Mouse (Mus musculus): ENCODE data around the gene Spata13. TPM values are rescaled to one million over a fixed set of nuclear protein-coding genes. Genes with fewer than 3 reads are reported as not detected.

Spata13 gene
- polyA plus RNA-seq, 1 experiment from 2014 or later, result 21.0 TPM

DNA sequence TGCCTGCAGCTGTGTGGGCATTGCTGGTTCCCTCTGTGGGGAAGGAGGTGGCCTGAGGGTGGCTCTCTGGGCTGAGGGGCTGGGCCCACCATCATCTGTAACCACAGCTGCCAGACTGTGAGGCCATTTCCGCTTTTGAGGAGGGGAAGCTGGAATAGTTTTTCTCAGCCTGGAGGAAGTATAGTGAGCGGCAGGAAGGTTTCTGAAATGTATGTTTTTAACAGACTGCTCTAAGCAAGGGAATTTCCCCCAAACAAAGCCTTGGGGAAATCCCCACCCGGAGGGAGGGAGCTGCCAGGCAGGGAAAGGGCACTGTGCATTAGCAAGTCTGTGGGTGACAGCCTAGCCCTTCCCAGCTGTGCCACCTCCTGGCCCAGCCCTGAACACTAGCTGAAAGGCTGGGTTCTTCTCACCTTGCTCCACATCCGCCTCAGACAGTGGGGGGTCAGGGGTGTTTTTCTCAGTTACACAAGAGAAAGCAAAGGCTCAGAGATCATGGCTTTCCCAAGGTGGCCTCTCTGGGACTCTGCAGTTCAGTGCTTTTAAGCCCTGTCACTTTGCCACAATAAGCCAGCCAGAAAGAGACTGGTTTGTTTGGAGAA lies 102.9 kb downstream of the Spata13 start:
- Histone ChIP-seq H3K9me3 (replicated peaks) (no peaks in the 10 kb centered on the region), H3K4me1 (replicated peaks) (peaks cover 91% of the 10 kb centered on the region), H3K9ac (peak overlapping the region; percentile 72), H3K36me3 (no peaks in the 10 kb centered on the region), H3K4me3 (peak overlapping the region; percentile 18), H3K27me3 (replicated peaks) (no peaks in the 10 kb centered on the region), H3K4me2 (peak overlapping the region; percentile 73), H3K27ac (ENCODE audit: poor library complexity, severe bottlenecking) (peak overlapping the region; percentile 95)
- 5% methylated on average over 4 of the region's 4 CpGs for WGBS
- ATAC-seq (ENCODE audit: insufficient number of reproducible peaks, low FRiP score), result peak; percentile 13; the same call in 1 of the 2 replicates

DNA sequence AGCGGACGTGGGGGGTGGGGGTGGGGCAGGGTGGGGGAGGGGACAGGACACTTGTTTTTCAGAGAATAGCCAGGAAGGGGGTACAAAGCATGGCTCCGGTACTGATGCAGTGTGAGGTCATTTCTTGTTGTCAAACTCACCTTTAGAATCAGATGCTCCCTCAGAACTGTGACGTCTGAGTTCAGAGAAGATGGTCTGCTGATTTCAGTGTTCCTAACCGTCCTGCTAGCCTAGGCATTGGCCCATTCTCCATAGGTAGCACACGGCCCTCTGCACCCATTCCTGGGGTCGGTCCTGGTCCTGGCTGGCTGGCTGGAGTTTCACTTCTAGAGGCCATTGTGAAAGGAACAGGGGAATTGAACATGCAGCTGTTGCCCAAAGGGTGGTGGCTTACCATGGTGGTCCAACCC lies 103.4 kb downstream of the Spata13 start:
- Histone ChIP-seq H3K27me3 (replicated peaks) (no peaks in the 10 kb centered on the region), H3K4me2 (peak overlapping the region; percentile 73), H3K9ac (peak overlapping the region; percentile 72), H3K4me3 (peak overlapping the region; percentile 18), H3K27ac (ENCODE audit: poor library complexity, severe bottlenecking) (peak overlapping the region; percentile 95), H3K9me3 (replicated peaks) (no peaks in the 10 kb centered on the region), H3K36me3 (no peaks in the 10 kb centered on the region), H3K4me1 (replicated peaks) (peaks cover 91% of the 10 kb centered on the region)
- 19% methylated on average over 7 of the region's 7 CpGs for WGBS
- ATAC-seq (ENCODE audit: insufficient number of reproducible peaks, low FRiP score), result no peak

DNA sequence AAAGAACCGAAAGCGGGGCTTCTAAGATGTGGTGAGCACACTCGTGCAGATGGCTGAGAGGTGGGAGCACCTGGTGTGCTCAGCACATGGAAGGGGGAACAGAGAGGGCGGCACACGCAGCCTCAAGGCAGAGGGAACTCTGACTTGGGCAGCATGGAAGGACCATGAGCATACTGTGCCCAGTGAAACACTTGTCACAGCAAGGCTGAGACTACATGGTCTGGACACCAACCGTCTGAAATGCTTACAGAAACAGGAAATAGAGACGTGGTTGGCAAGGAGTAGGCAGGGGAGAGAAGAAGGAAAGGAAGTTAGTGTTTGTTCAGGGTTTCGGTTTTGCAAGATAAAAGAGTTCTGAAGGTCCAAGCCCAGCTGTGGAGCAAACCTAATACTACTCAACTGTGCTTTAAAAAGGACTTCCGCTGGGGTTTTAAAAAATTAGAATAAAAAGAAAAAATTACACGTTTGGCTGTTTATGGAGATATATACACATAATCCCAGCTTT lies 104.7 kb downstream of the Spata13 start:
- 49% methylated on average over 10 of the region's 10 CpGs for WGBS
- H3K4me1 ChIP-seq (replicated peaks), result peaks cover 95% of the 10 kb centered on the region
- H3K27me3 ChIP-seq (replicated peaks), result no peaks in the 10 kb centered on the region
- no peaks in the 10 kb centered on the region for H3K36me3 ChIP-seq
- no peak for ATAC-seq (ENCODE audit: insufficient number of reproducible peaks, low FRiP score)
- no peak overlapping the region for H3K4me3 ChIP-seq
- no peak overlapping the region for H3K9ac ChIP-seq
- peak overlapping the region; percentile 95 for H3K27ac ChIP-seq (ENCODE audit: poor library complexity, severe bottlenecking)
- H3K4me2 ChIP-seq, result peak overlapping the region; percentile 27
- H3K9me3 ChIP-seq (replicated peaks), result no peaks in the 10 kb centered on the region

DNA sequence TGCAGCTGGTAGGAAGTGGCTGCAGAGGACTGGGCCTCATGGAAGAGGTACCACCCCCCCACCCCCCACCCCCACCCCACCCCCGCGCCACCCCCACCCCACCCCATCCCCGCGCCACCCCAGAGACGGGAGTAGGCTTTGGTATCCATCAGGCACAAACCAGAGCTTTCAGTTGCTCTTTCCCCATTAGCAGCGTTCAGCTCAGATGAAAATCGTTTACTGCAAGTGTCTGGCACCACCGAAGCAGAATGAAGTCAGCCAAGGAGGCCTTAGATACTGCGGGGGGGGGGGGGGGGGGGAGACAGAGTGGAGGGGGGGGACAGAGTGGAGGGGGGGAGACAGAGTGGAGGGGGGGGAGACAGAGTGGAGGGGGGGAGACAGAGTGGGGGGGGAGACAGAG lies 105.4 kb downstream of the Spata13 start:
- H3K27ac ChIP-seq (ENCODE audit: poor library complexity, severe bottlenecking), result peak overlapping the region; percentile 95
- WGBS, result 15% methylated on average over 4 of the region's 9 CpGs
- H3K4me3 ChIP-seq, result no peak overlapping the region
- H3K9me3 ChIP-seq (replicated peaks), result no peaks in the 10 kb centered on the region
- ATAC-seq (ENCODE audit: insufficient number of reproducible peaks, low FRiP score), result no peak
- H3K4me2 ChIP-seq, result peak overlapping the region; percentile 41
- no peaks in the 10 kb centered on the region for H3K27me3 ChIP-seq (replicated peaks)
- peaks cover 95% of the 10 kb centered on the region for H3K4me1 ChIP-seq (replicated peaks)
- H3K9ac ChIP-seq, result peak overlapping the region; percentile 57
- no peaks in the 10 kb centered on the region for H3K36me3 ChIP-seq

DNA sequence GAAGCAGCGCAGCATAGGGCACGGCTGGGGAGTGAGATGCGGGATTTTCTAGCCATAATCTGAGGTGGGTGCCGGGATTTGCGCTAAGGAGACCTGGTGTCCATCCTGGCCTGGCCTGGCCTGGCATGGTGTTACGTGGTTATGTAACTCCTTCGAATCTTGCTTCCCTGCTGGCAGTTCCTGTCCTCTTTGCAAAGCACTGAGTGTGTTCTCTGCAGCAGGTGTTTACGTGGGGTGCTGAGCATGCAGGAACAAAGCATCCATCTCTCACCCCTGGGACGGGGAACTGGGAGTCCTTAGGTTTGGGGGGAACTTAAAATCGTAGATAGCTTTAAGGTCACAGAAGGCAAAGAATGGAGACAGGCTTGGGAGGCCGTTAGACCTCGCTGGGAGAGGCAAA lies 105.8 kb downstream of the Spata13 start:
- 65% methylated on average over 12 of the region's 12 CpGs for whole genome bisulfite sequencing
- no peak for ATAC-seq (ENCODE audit: insufficient number of reproducible peaks, low FRiP score)
- H3K9ac ChIP-seq, result peak overlapping the region; percentile 45
- peak overlapping the region; percentile 95 for H3K27ac ChIP-seq (ENCODE audit: poor library complexity, severe bottlenecking)
- H3K4me2 ChIP-seq, result peak overlapping the region; percentile 41; the same call in 1 of the 2 replicates
- H3K9me3 ChIP-seq (replicated peaks), result no peaks in the 10 kb centered on the region
- no peaks in the 10 kb centered on the region for H3K27me3 ChIP-seq (replicated peaks)
- H3K4me3 ChIP-seq, result no peak overlapping the region
- H3K4me1 ChIP-seq (replicated peaks), result peaks cover 95% of the 10 kb centered on the region
- H3K36me3 ChIP-seq, result no peaks in the 10 kb centered on the region

DNA sequence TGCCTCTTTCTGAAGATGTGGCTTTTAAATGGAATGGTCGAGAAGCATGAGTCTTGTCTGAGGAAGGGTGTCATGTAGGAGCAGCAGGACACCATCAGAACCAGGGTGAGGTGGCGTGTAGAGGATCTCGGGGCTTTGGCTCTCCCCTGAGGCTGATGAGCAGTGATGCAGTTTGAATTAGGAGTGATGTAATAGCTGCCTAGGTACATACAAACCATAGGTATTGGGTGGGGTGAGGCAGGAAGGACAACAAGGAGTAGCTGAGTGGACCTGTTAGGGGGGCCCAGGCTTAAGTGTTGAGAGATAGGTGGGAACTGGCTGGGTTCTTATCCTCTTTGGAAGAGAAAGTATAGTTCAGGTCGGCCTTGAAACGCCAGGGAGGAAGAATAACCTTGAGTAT lies 106.7 kb downstream of the Spata13 start:
- H3K4me2 ChIP-seq, result no peak overlapping the region
- H3K4me1 ChIP-seq (replicated peaks), result peaks cover 95% of the 10 kb centered on the region
- WGBS, result 60% methylated on average over 5 of the region's 5 CpGs
- H3K36me3 ChIP-seq, result peaks cover 2% of the 10 kb centered on the region
- H3K4me3 ChIP-seq, result no peak overlapping the region
- H3K9me3 ChIP-seq (replicated peaks), result no peaks in the 10 kb centered on the region
- no peaks in the 10 kb centered on the region for H3K27me3 ChIP-seq (replicated peaks)
- H3K27ac ChIP-seq (ENCODE audit: poor library complexity, severe bottlenecking), result peak overlapping the region; percentile 95
- no peak for ATAC-seq (ENCODE audit: insufficient number of reproducible peaks, low FRiP score)
- peak overlapping the region; percentile 15; the same call in 1 of the 2 replicates for H3K9ac ChIP-seq

DNA sequence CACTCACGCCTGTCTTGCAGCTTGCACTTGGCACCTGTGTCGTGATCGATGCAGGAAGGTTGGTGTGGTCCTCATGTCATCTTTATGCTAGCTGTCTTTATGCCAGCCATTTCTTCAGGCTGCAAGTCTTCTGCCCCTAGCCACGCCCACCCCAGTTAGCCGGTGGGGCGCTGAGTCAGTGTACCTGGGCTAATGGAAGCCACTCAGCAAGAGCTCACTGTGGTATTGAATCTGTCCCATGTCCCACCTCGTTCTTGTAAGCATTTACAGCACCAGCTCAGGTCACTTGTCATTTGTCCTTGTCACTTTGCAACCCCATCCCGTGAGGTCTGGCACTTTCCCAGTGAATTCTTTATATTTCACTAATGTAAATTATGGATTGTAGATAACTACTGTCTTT lies 107.2 kb downstream of the Spata13 start:
- no peak overlapping the region for H3K4me3 ChIP-seq
- H3K9me3 ChIP-seq (replicated peaks), result no peaks in the 10 kb centered on the region
- peaks cover 93% of the 10 kb centered on the region for H3K4me1 ChIP-seq (replicated peaks)
- WGBS, result 51% methylated on average over 8 of the region's 8 CpGs
- H3K36me3 ChIP-seq, result peaks cover 7% of the 10 kb centered on the region
- peak overlapping the region; percentile 95 for H3K27ac ChIP-seq (ENCODE audit: poor library complexity, severe bottlenecking)
- no peaks in the 10 kb centered on the region for H3K27me3 ChIP-seq (replicated peaks)
- peak overlapping the region; percentile 22; the same call in 1 of the 2 replicates for H3K4me2 ChIP-seq
- peak overlapping the region; percentile 41; the same call in 1 of the 2 replicates for H3K9ac ChIP-seq
- ATAC-seq (ENCODE audit: insufficient number of reproducible peaks, low FRiP score), result no peak

DNA sequence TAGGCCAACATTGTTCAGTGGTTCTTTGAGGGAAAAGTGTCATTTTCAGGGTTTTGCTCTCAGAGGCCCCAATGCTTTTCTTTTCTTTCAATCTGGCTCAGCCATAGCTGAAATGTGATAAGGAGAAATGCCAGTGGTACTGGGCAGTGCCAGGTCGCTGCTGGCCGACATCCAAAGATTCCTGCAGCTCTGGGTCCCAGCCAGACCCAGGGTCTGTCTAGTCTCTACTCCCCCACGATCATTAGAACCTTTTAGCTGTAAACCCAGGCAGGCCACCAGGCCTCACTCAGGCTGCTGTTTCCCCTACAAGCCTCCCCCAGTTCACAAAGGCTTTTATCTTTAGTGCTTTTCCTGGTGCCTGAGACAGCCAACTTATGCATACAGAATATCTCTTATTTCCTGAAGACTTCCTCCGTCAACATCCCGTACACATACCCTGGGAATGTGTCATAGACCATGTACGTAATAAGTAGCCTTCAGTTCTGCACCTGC lies 107.7 kb downstream of the Spata13 start:
- H3K4me2 ChIP-seq, result peak overlapping the region; percentile 22
- H3K36me3 ChIP-seq, result peaks cover 12% of the 10 kb centered on the region
- peak overlapping the region; percentile 95 for H3K27ac ChIP-seq (ENCODE audit: poor library complexity, severe bottlenecking)
- ATAC-seq (ENCODE audit: insufficient number of reproducible peaks, low FRiP score), result peak; percentile 39; the same call in 1 of the 2 replicates
- WGBS, result 26% methylated on average over 6 of the region's 6 CpGs
- H3K9me3 ChIP-seq (replicated peaks), result no peaks in the 10 kb centered on the region
- no peak overlapping the region for H3K4me3 ChIP-seq
- H3K27me3 ChIP-seq (replicated peaks), result no peaks in the 10 kb centered on the region
- peak overlapping the region; percentile 41; the same call in 1 of the 2 replicates for H3K9ac ChIP-seq
- peaks cover 88% of the 10 kb centered on the region for H3K4me1 ChIP-seq (replicated peaks)

DNA sequence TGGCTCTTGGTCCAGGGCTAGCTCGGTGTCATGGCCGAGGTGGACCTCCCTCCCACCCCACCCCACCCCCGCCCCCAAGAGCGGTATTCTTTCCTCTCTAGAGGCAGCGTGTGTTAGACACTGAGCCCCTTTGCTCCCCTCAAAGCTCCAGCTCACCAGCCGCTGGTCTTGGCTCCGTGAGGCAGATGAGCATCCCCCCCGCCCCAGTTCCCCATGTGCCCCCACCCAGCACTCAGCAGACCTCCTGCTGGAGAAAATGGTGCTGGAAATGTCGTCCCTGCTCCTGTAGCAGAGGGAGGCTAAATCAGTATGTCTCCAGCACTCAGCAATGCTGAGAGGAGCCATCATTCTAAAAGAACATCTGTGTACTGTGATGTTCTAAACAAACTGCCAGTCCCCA lies 109.9 kb downstream of the Spata13 start:
- ATAC-seq (ENCODE audit: insufficient number of reproducible peaks, low FRiP score), result no peak
- H3K27ac ChIP-seq (ENCODE audit: poor library complexity, severe bottlenecking), result no peak overlapping the region; the same call in 1 of the 2 replicates

DNA sequence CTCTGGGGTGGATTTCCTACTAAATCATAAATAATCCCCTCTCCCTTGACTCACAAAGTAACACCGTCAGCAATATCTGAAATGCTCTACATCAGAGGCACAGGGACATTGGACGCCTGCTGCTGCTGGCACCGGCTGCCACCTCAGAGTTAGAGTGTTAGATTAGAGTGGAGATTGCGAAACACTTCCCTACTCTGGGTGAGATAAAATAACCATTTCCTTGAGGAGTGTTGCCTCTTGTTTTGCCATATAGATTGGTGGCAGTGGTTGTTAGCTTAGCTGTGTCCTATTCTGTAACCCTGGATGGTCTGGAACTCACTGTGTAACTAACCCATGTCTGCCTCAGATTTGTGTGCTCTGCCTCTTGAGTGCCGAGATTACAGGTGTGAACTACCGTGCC lies 111.4 kb downstream of the Spata13 start:
- ATAC-seq (ENCODE audit: insufficient number of reproducible peaks, low FRiP score), result no peak
- peaks cover 46% of the 10 kb centered on the region for H3K36me3 ChIP-seq

More for the DNA sequence above, 109.9 kb downstream of the Spata13 start:
- Histone ChIP-seq H3K4me3 (no peak overlapping the region), H3K9me3 (replicated peaks) (no peaks in the 10 kb centered on the region), H3K9ac (no peak overlapping the region), H3K4me2 (no peak overlapping the region), H3K36me3 (peaks cover 32% of the 10 kb centered on the region), H3K27me3 (replicated peaks) (no peaks in the 10 kb centered on the region), H3K4me1 (replicated peaks) (peaks cover 67% of the 10 kb centered on the region)
- 73% methylated on average over 9 of the region's 9 CpGs for WGBS

DNA sequence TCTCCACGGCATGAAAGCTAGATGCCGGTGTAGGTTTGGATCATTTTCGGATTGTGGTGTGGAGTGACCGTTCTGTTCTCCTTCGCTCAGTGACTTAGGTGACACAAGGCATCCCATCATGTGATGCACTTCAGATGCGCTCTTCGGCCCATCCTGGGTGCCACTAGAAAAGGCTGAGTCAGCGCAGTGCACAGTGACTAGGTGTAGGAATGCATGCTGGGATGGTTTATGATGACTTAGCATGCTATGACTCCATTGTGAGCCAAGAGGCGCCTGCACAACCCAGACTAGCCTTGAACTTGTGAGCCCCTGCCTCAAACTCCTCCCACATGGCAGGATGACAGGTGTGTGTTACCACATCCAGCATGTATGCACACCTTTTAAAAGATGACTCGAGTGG lies 112.3 kb downstream of the Spata13 start:
- no peaks in the 10 kb centered on the region for H3K27me3 ChIP-seq (replicated peaks)
- no peak for ATAC-seq (ENCODE audit: insufficient number of reproducible peaks, low FRiP score)
- no peak overlapping the region for H3K4me3 ChIP-seq
- 94% methylated on average over 10 of the region's 10 CpGs for WGBS
- H3K4me2 ChIP-seq, result no peak overlapping the region
- H3K9me3 ChIP-seq (replicated peaks), result no peaks in the 10 kb centered on the region
- peaks cover 57% of the 10 kb centered on the region for H3K4me1 ChIP-seq (replicated peaks)
- H3K9ac ChIP-seq, result no peak overlapping the region
- H3K27ac ChIP-seq (ENCODE audit: poor library complexity, severe bottlenecking), result no peak overlapping the region
- H3K36me3 ChIP-seq, result peaks cover 55% of the 10 kb centered on the region

More for the DNA sequence above, 111.4 kb downstream of the Spata13 start:
- Histone ChIP-seq H3K27ac (ENCODE audit: poor library complexity, severe bottlenecking) (0 out of 2 replicates have a peak overlapping the region, but pooled peaks have one; percentile 4), H3K27me3 (replicated peaks) (no peaks in the 10 kb centered on the region), H3K4me2 (no peak overlapping the region), H3K4me1 (replicated peaks) (peaks cover 64% of the 10 kb centered on the region), H3K9me3 (replicated peaks) (no peaks in the 10 kb centered on the region), H3K9ac (no peak overlapping the region), H3K4me3 (no peak overlapping the region)
- 53% methylated on average over 6 of the region's 6 CpGs for WGBS
